ENCODE assay signal across 14 mouse cellular contexts in genomic region chr7:119727621-119728020, GRCm38 (mm10). TPM values are rescaled to one million over a fixed set of nuclear protein-coding genes. Genes with fewer than 3 reads are reported as not detected.
"Had no signal": no experiment of that assay in that cellular context is flagged by ENCODE, and none has a peak within 500 bp of the region (broad histone marks: within the 10 kb centered on the region; RNA-seq: fewer than 3 reads in every experiment).

No protein-coding gene starts in this region.

- H3K27ac ChIP-seq: kidney, embryonic 15.5 days; limb, embryonic 13.5 days; liver, embryonic 14.5 days; midbrain, embryonic 12.5 days; neural tube, embryonic 13.5 days had no signal

- H3K4me3 ChIP-seq: kidney, embryonic 15.5 days; limb, embryonic 13.5 days; midbrain, embryonic 12.5 days; neural tube, embryonic 13.5 days had no signal

- DNase-seq: kidney, postnatal 14 days; layer of hippocampus, postnatal 36 days; left cerebral cortex, postnatal 4 days; lung, adult 18-20 months; retina, postnatal 1 day; right cerebral cortex, postnatal 4 days; thymus, postnatal 36 days had no signal

RNA-seq across cellular contexts. Expression of gene Acsm3, which starts 33.1 kb away (rescaled TPM):
- total RNA-seq: layer of hippocampus, postnatal 36 days; left cerebral cortex, postnatal 4 days; megakaryocyte-erythroid progenitor cell, adult 5-6 weeks had no signal

RNA-seq across cellular contexts. Expression of gene Acsm4, which starts 37.8 kb away (rescaled TPM):
- total RNA-seq: layer of hippocampus, postnatal 36 days; left cerebral cortex, postnatal 4 days; liver, adult 2 months; megakaryocyte-erythroid progenitor cell, adult 5-6 weeks had no signal
